Mouse (Mus musculus) midbrain, embryonic 11.5 days (tissue): ENCODE measurements around the gene Fcho2. TPM values are rescaled to one million over a fixed set of nuclear protein-coding genes. Genes with fewer than 3 reads are reported as not detected.
"Not testable (repeated sequence)": the region's sequence is repeated elsewhere in the genome, so short reads cannot be mapped to it uniquely, and the experiment has no call there.

Source experiments
- ATAC-seq: fragments of 200-750 bp; cut with Nextera tagmentation; 2 replicates; pipeline ENCODE4 v1.8.0; 2017; ENCODE audit warnings: moderate TSS enrichment, moderate library complexity; ENCODE audit not compliant: low FRiP score
- DNase-seq: peaks from one replicate; pipeline ENCODE4 v3.0.0; 2015; ENCODE audit warnings: low spot score; ENCODE audit errors: missing footprints
- H3K27ac ChIP-seq: fragments of 300-500 bp; sonication (generic); 2 replicates; pipeline ENCODE4 v1.5.1; 2014; ENCODE audit warnings: low read depth, low read length
- H3K27me3 ChIP-seq: fragments of 300-500 bp; sonication (generic); 2 replicates; pipeline ENCODE4 v1.6.1; 2014; ENCODE audit warnings: mild to moderate bottlenecking, low read length, moderate library complexity, mixed read lengths; ENCODE audit not compliant: control insufficient read depth, insufficient read depth
- H3K36me3 ChIP-seq: fragments of 300-500 bp; sonication (generic); 2 replicates; pipeline ENCODE4 v1.6.1; 2014; ENCODE audit warnings: mild to moderate bottlenecking, low read length, moderate library complexity, mixed read lengths; ENCODE audit not compliant: control insufficient read depth, insufficient read depth
- H3K4me1 ChIP-seq: fragments of 300-500 bp; sonication (generic); 2 replicates; pipeline ENCODE4 v1.6.1; 2014; ENCODE audit warnings: low read length; ENCODE audit not compliant: control insufficient read depth, insufficient read depth
- H3K4me2 ChIP-seq: fragments of 300-500 bp; sonication (generic); 2 replicates; pipeline ENCODE4 v1.6.1; 2014; ENCODE audit warnings: mild to moderate bottlenecking, moderate library complexity
- H3K4me3 ChIP-seq: fragments of 300-500 bp; sonication (generic); 2 replicates; pipeline ENCODE4 v1.5.1; 2014; ENCODE audit warnings: low read depth, low read length
- H3K9ac ChIP-seq: fragments of 300-500 bp; sonication (generic); 2 replicates; pipeline ENCODE4 v1.6.1; 2014; ENCODE audit warnings: low read length
- H3K9me3 ChIP-seq: fragments of 300-500 bp; sonication (generic); 2 replicates; pipeline ENCODE4 v1.6.1; 2016; ENCODE audit warnings: low read length; ENCODE audit not compliant: control insufficient read depth
- WGBS: fragments of 180-500 bp; shearing (Covaris S2); extraction: QIAGEN DNeasy Blood & Tissue Kit; methylation state at CpG from one replicate; pipeline ENCODE4 v1.1.7; 2014; 5-methylcytosine and 5-hydroxymethylcytosine counted together
- polyA plus RNA-seq: library from polyadenylated mRNA; unstranded; fragments of >200 nt; fragmentation: Nextera tagmentation; extraction: Ambion mirVana; gene quantifications from 2 replicates; pipeline ENCODE4 v1.2.1, GENCODE M21; 2014

The Fcho2 gene
- polyA plus RNA-seq, 1 experiment from 2014 or later, result 23.4 TPM

- H3K9me3 ChIP-seq, H3K4me1 ChIP-seq, H3K36me3 ChIP-seq, H3K9ac ChIP-seq, H3K4me2 ChIP-seq, H3K27ac ChIP-seq, H3K4me3 ChIP-seq, H3K27me3 ChIP-seq, ATAC-seq, DNase-seq: not testable (repeated sequence)
- WGBS, result 95% methylated on average over 6 of the region's 6 CpGs
Measured at GRCm38 (mm10) chr13:98829026-98829425, 13.8 kb upstream of the Fcho2 start.

- no peak overlapping the region for H3K4me2 ChIP-seq
- no peak for DNase-seq
- H3K27ac ChIP-seq, result no peak overlapping the region
- H3K27me3 ChIP-seq, result no peaks in the 10 kb centered on the region
- H3K9me3 ChIP-seq, result no peaks in the 10 kb centered on the region
- WGBS, result 90% methylated on average over 4 of the region's 4 CpGs
- H3K4me1 ChIP-seq, result no peaks in the 10 kb centered on the region
- no peak for ATAC-seq
- no peaks in the 10 kb centered on the region for H3K36me3 ChIP-seq
- no peak overlapping the region for H3K4me3 ChIP-seq
- no peak overlapping the region for H3K9ac ChIP-seq
Measured at GRCm38 (mm10) chr13:98825574-98825973, 10.3 kb upstream of the Fcho2 start.

GRCm38 (mm10) chr13:98819094-98819493 lies 3.8 kb upstream of the Fcho2 start:
- Histone ChIP-seq H3K4me2 (no peak overlapping the region), H3K36me3 (no peaks in the 10 kb centered on the region), H3K4me1 (0 out of 2 replicates have a peak, but pooled peaks cover 5% of the 10 kb centered on the region), H3K27ac (no peak overlapping the region), H3K9me3 (no peaks in the 10 kb centered on the region), H3K27me3 (no peaks in the 10 kb centered on the region), H3K9ac (no peak overlapping the region), H3K4me3 (no peak overlapping the region)
- no peak for DNase-seq
- 72% methylated on average over 2 of the region's 2 CpGs for WGBS
- ATAC-seq, result no peak

GRCm38 (mm10) chr13:98818205-98818604 lies 3.0 kb upstream of the Fcho2 start:
- DNase-seq (no peak), ATAC-seq (no peak)
- H3K4me3 ChIP-seq, result no peak overlapping the region
- peaks cover 8% of the 10 kb centered on the region for H3K4me1 ChIP-seq
- no peaks in the 10 kb centered on the region for H3K9me3 ChIP-seq
- WGBS, result 81% methylated on average over 4 of the region's 4 CpGs
- no peak overlapping the region for H3K27ac ChIP-seq
- H3K9ac ChIP-seq, result no peak overlapping the region
- no peaks in the 10 kb centered on the region for H3K27me3 ChIP-seq
- H3K36me3 ChIP-seq, result no peaks in the 10 kb centered on the region
- no peak overlapping the region for H3K4me2 ChIP-seq

GRCm38 (mm10) chr13:98817766-98818165 lies 2.5 kb upstream of the Fcho2 start:
- Histone ChIP-seq H3K36me3 (no peaks in the 10 kb centered on the region), H3K27me3 (no peaks in the 10 kb centered on the region), H3K4me1 (peaks cover 8% of the 10 kb centered on the region), H3K9ac (no peak overlapping the region), H3K4me2 (no peak overlapping the region), H3K4me3 (no peak overlapping the region), H3K27ac (no peak overlapping the region), H3K9me3 (no peaks in the 10 kb centered on the region)
- no peak for DNase-seq
- WGBS, result 68% methylated on average over 4 of the region's 4 CpGs
- no peak for ATAC-seq

- not testable (repeated sequence) for H3K4me3 ChIP-seq, H3K27me3 ChIP-seq, H3K4me2 ChIP-seq, ATAC-seq, H3K4me1 ChIP-seq, H3K9ac ChIP-seq, H3K9me3 ChIP-seq, DNase-seq, H3K36me3 ChIP-seq, H3K27ac ChIP-seq
- 80% methylated on average over 4 of the region's 4 CpGs for WGBS
Measured at GRCm38 (mm10) chr13:98816981-98817660, 1.9 kb upstream of the Fcho2 start.

GRCm38 (mm10) chr13:98816571-98816970 lies 1.3 kb upstream of the Fcho2 start:
- Histone ChIP-seq H3K9ac (no peak overlapping the region), H3K27me3 (no peaks in the 10 kb centered on the region), H3K4me2 (no peak overlapping the region), H3K4me3 (no peak overlapping the region), H3K4me1 (peaks cover 8% of the 10 kb centered on the region), H3K9me3 (no peaks in the 10 kb centered on the region), H3K36me3 (no peaks in the 10 kb centered on the region), H3K27ac (no peak overlapping the region)
- no peak for ATAC-seq
- WGBS, result 91% methylated on average over 9 of the region's 9 CpGs
- DNase-seq, result no peak

GRCm38 (mm10) chr13:98814275-98815040 lies 791 bp downstream of the Fcho2 start:
- ATAC-seq, result peak; percentile 77
- H3K9ac ChIP-seq, result peak overlapping the region; percentile 97
- WGBS, result under 1% methylated on average over 51 of the region's 81 CpGs

GRCm38 (mm10) chr13:98813596-98814274 lies 1.5 kb downstream of the Fcho2 start:
- no peak for ATAC-seq
- H3K27me3 ChIP-seq, result no peaks in the 10 kb centered on the region
- H3K9me3 ChIP-seq, result no peaks in the 10 kb centered on the region
- H3K4me3 ChIP-seq, result peak overlapping the region; percentile 91
- no peaks in the 10 kb centered on the region for H3K36me3 ChIP-seq
- peak; percentile 84 for DNase-seq
- H3K27ac ChIP-seq, result no peak overlapping the region
- peaks cover 8% of the 10 kb centered on the region for H3K4me1 ChIP-seq
- 39% methylated on average over 12 of the region's 12 CpGs for WGBS
- peak overlapping the region; percentile 97; the same call in 1 of the 2 replicates for H3K9ac ChIP-seq
- H3K4me2 ChIP-seq, result peak overlapping the region; percentile 63

More at GRCm38 (mm10) chr13:98814275-98815040, 791 bp downstream of the Fcho2 start:
- DNase-seq, result peak; percentile 95
- Histone ChIP-seq H3K9me3 (no peaks in the 10 kb centered on the region), H3K27ac (peak overlapping the region; percentile 92), H3K4me2 (peak overlapping the region; percentile 63), H3K4me1 (peaks cover 8% of the 10 kb centered on the region), H3K36me3 (no peaks in the 10 kb centered on the region), H3K27me3 (no peaks in the 10 kb centered on the region), H3K4me3 (peak overlapping the region; percentile 91)
